Mouse (Mus musculus) megakaryocyte-erythroid progenitor cell, adult 5-6 weeks (primary cell): ENCODE measurements around the gene Nphs1. TPM values are rescaled to one million over a fixed set of nuclear protein-coding genes. Genes with fewer than 3 reads are reported as not detected.

ENCODE experiments used
- ATAC-seq: replicated peaks from 2 replicates; pipeline ENCODE4 v1.8.0; 2016; ENCODE audit warnings: mild to moderate bottlenecking, inconsistent platforms; ENCODE audit not compliant: severe bottlenecking, poor library complexity, low FRiP score, low TSS enrichment
- total RNA-seq, 2 experiments: library from RNA; stranded (forward) in 1 of 2; stranded (reverse) in 1 of 2; fragments of 200-1000, 215-1000 nt in 1 of 2; fragments of >200 nt in 1 of 2; fragmentation: Nextera tagmentation in 1 of 2; gene quantifications; 2 replicates each; pipeline ENCODE4 v1.2.3; 2014 to 2017

Gene Nphs1
- total RNA-seq (2014; fragmentation: Nextera tagmentation): 1.7 TPM in 1 of 2 replicates, not detected in the other
- 1.9 TPM in 1 of 2 replicates, not detected in the other for total RNA-seq (2017)

- ATAC-seq: no peak
These were observed at the start of gene Nphs1, which contains the start of gene Kirrel2 for GRCm38 (mm10) chr7:30457629-30458330. Gene Nphs1 (plus strand): TSS chr7:30458315. Gene Kirrel2 (minus strand): TSS chr7:30457690.

- no peak for ATAC-seq
These were observed 49.5 kb upstream of the Nphs1 start for GRCm38 (mm10) chr7:30408639-30409038.

- ATAC-seq: no peak
These were observed 48.3 kb upstream of the Nphs1 start for GRCm38 (mm10) chr7:30409789-30410188.

GRCm38 (mm10) chr7:30411023-30411422 lies 47.1 kb upstream of the Nphs1 start:
- no peak for ATAC-seq

- ATAC-seq: no peak
These were observed 45.4 kb upstream of the Nphs1 start for GRCm38 (mm10) chr7:30412735-30413147.

GRCm38 (mm10) chr7:30413596-30413995 lies 44.5 kb upstream of the Nphs1 start, which contains the start of gene Tyrobp:
Gene Tyrobp (plus strand): TSS chr7:30413760.
- ATAC-seq: no peak

GRCm38 (mm10) chr7:30417856-30418255 lies 40.3 kb upstream of the Nphs1 start:
- ATAC-seq: no peak

GRCm38 (mm10) chr7:30419561-30420499 lies 38.3 kb upstream of the Nphs1 start, which contains the start of gene Hcst:
Gene Hcst (minus strand): TSS chr7:30419854.
- no peak for ATAC-seq

GRCm38 (mm10) chr7:30420673-30421072 lies 37.4 kb upstream of the Nphs1 start:
- no peak for ATAC-seq

- peak; percentile 55 for ATAC-seq
These were observed 36.8 kb upstream of the Nphs1 start, which contains the start of gene Nfkbid for GRCm38 (mm10) chr7:30421175-30421889. Gene Nfkbid (plus strand): TSS chr7:30421732.

- peak; percentile 66 for ATAC-seq
These were observed 36.2 kb upstream of the Nphs1 start for GRCm38 (mm10) chr7:30421890-30422435.

- ATAC-seq: no peak
These were observed 35.6 kb upstream of the Nphs1 start for GRCm38 (mm10) chr7:30422560-30422959.

GRCm38 (mm10) chr7:30423071-30423641 lies 35.0 kb upstream of the Nphs1 start:
- no peak for ATAC-seq

GRCm38 (mm10) chr7:30429327-30429726 lies 28.8 kb upstream of the Nphs1 start:
- no peak for ATAC-seq

- ATAC-seq: no peak
These were observed 27.9 kb upstream of the Nphs1 start for GRCm38 (mm10) chr7:30430191-30430590.

- no peak for ATAC-seq
These were observed 26.3 kb upstream of the Nphs1 start for GRCm38 (mm10) chr7:30431793-30432192.

- ATAC-seq: peak; percentile 68; the same call in 1 of the 2 replicates
These were observed 23.9 kb upstream of the Nphs1 start for GRCm38 (mm10) chr7:30434238-30434637.

GRCm38 (mm10) chr7:30434701-30435100 lies 23.4 kb upstream of the Nphs1 start:
- ATAC-seq: no peak

GRCm38 (mm10) chr7:30435156-30435555 lies 23.0 kb upstream of the Nphs1 start:
- ATAC-seq: no peak
